Mouse (Mus musculus): ENCODE data around the gene Urah. TPM values are rescaled to one million over a fixed set of nuclear protein-coding genes. Genes with fewer than 3 reads are reported as not detected.

Gene Urah
- polyA plus RNA-seq (2015; fragmentation: Nextera tagmentation; extraction: Ambion mirVana), result 24.7 and 26.8 TPM in 2 replicates

- WGBS (ENCODE audit: insufficient replicate concordance), result 51% methylated on average over 20 of the region's 20 CpGs
- no peak within 1 kb of the TSS; the same call in 1 of the 2 replicates for H3K27ac ChIP-seq (replicated peaks)
- peak; percentile 46 for ATAC-seq (ENCODE audit: insufficient read depth)
Observed at GRCm38 (mm10) chr7:140834968-140835757, at the start of gene Urah. TSS of gene Urah (plus strand) at chr7:140835018.

GRCm38 (mm10) chr7:140787406-140788052, 47.3 kb upstream of the Urah start, which contains the start of gene Syce1:
TSS of gene Syce1 (minus strand) at chr7:140787852.
- 69% methylated on average over 33 of the region's 33 CpGs for WGBS (ENCODE audit: insufficient replicate concordance)
- no peaks in the 10 kb centered on the region for H3K27me3 ChIP-seq
- H3K9me3 ChIP-seq (replicated peaks), result no peaks in the 10 kb centered on the region
- H3K9ac ChIP-seq, result no peak within 1 kb of the TSS
- H3K4me1 ChIP-seq (replicated peaks), result no peaks in the 10 kb centered on the region
- H3K4me3 ChIP-seq (replicated peaks), result no peak within 1 kb of the TSS
- H3K36me3 ChIP-seq (replicated peaks), result no peaks in the 10 kb centered on the region
- no peak within 1 kb of the TSS for H3K4me2 ChIP-seq
- no peak within 1 kb of the TSS for H3K27ac ChIP-seq (replicated peaks)
- no peak for ATAC-seq (ENCODE audit: insufficient read depth)

More at GRCm38 (mm10) chr7:140834968-140835757, at the start of gene Urah:
- H3K4me2 ChIP-seq, result peak within 1 kb of the TSS; percentile 50
- peak within 1 kb of the TSS; percentile 24 for H3K4me3 ChIP-seq (replicated peaks)
- H3K9ac ChIP-seq, result no peak within 1 kb of the TSS
- H3K9me3 ChIP-seq (replicated peaks), result no peaks in the 10 kb centered on the region
- no peaks in the 10 kb centered on the region for H3K36me3 ChIP-seq (replicated peaks)
- H3K4me1 ChIP-seq (replicated peaks), result 0 out of 2 replicates have a peak, but pooled peaks cover 7% of the 10 kb centered on the region
- peaks cover 22% of the 10 kb centered on the region; the same call in 1 of the 2 replicates for H3K27me3 ChIP-seq

- WGBS (ENCODE audit: insufficient replicate concordance), result 68% methylated on average over 7 of the region's 7 CpGs
- no peaks in the 10 kb centered on the region for H3K4me1 ChIP-seq (replicated peaks)
- H3K27ac ChIP-seq (replicated peaks), result no peak overlapping the region
- no peak overlapping the region for H3K4me3 ChIP-seq (replicated peaks)
- H3K9me3 ChIP-seq (replicated peaks), result no peaks in the 10 kb centered on the region
- H3K36me3 ChIP-seq (replicated peaks), result no peaks in the 10 kb centered on the region
- no peak overlapping the region for H3K9ac ChIP-seq
- ATAC-seq (ENCODE audit: insufficient read depth), result no peak
- H3K4me2 ChIP-seq, result no peak overlapping the region
- no peaks in the 10 kb centered on the region for H3K27me3 ChIP-seq
Observed at GRCm38 (mm10) chr7:140788053-140788435, 46.8 kb upstream of the Urah start.

DNA sequence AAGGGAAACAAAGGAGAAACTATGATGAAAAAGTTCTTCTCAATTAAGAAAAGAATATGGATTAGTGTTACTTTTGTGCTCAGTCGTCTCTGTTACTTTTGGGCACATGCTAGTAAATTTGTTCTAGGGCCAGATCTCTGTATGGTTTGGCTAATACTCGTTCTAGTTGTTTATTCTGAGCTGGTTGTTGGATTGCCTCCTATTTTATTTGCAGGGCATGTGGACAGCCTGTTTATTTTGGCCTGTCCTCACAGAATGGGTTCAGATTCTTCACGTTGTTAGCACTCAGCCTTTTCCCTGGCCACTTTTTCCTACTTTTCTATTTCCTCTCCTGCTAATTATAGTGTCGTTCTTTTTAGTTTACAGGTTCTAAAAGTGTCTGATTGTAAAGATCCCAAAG, 41.3 kb upstream of the Urah start:
- H3K9me3 ChIP-seq (replicated peaks), result no peaks in the 10 kb centered on the region
- H3K4me3 ChIP-seq (replicated peaks), result no peak overlapping the region
- H3K36me3 ChIP-seq (replicated peaks), result no peaks in the 10 kb centered on the region
- WGBS (ENCODE audit: insufficient replicate concordance), result 44% methylated on average over 4 of the region's 4 CpGs
- H3K4me1 ChIP-seq (replicated peaks), result no peaks in the 10 kb centered on the region
- no peaks in the 10 kb centered on the region for H3K27me3 ChIP-seq
- no peak overlapping the region for H3K4me2 ChIP-seq
- no peak overlapping the region for H3K9ac ChIP-seq
- ATAC-seq (ENCODE audit: insufficient read depth), result no peak
- no peak overlapping the region for H3K27ac ChIP-seq (replicated peaks)

DNA sequence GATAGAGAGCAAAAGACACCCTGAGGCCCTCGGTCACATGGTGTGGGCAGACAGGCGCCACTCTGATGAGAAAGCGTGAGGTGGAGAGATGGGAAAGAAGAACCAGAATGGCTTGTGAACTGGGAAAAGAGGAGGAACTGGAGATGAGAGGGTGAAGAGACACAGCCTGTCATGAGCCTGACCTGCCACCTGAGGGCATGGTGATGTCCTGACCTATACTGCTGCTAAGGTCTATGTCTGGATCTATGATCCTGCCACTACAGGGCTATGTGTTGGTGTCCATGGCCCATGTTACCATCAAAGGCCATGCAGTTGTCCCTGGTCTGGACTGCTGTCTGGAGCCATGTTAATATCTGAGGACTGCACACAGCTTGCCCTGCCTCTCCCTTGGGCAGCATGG, 37.2 kb upstream of the Urah start:
- no peak overlapping the region for H3K9ac ChIP-seq
- no peaks in the 10 kb centered on the region for H3K4me1 ChIP-seq (replicated peaks)
- ATAC-seq (ENCODE audit: insufficient read depth), result no peak
- no peaks in the 10 kb centered on the region for H3K36me3 ChIP-seq (replicated peaks)
- no peak overlapping the region for H3K4me2 ChIP-seq
- no peaks in the 10 kb centered on the region for H3K27me3 ChIP-seq
- H3K9me3 ChIP-seq (replicated peaks), result no peaks in the 10 kb centered on the region
- H3K4me3 ChIP-seq (replicated peaks), result no peak overlapping the region
- no peak overlapping the region for H3K27ac ChIP-seq (replicated peaks)
- WGBS (ENCODE audit: insufficient replicate concordance), result 66% methylated on average over 3 of the region's 3 CpGs

DNA sequence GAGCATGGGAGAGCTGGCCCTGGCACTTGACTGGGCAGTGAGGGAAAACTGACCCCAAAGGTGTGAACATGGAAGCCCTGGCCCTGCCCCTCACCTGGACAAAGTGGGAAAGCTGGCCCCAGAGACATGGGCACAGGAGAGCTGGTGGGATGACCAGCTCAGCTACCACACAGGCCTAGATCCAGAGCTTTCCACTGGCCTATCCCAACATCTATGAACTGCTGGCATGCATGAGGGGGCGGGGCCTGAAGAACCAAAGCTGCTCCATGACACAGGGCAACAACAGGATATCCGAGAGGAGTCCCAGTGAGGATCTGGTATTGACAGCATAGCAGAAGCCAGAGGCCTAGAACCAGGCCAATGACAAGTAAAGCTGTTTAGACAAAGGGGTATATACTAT, 36.6 kb upstream of the Urah start:
- Histone ChIP-seq H3K9me3 (replicated peaks) (no peaks in the 10 kb centered on the region), H3K27ac (replicated peaks) (no peak overlapping the region), H3K4me2 (no peak overlapping the region), H3K4me3 (replicated peaks) (no peak overlapping the region), H3K9ac (no peak overlapping the region), H3K4me1 (replicated peaks) (no peaks in the 10 kb centered on the region), H3K36me3 (replicated peaks) (no peaks in the 10 kb centered on the region), H3K27me3 (no peaks in the 10 kb centered on the region)
- WGBS (ENCODE audit: insufficient replicate concordance), result 47% methylated on average over 2 of the region's 2 CpGs
- no peak for ATAC-seq (ENCODE audit: insufficient read depth)

DNA sequence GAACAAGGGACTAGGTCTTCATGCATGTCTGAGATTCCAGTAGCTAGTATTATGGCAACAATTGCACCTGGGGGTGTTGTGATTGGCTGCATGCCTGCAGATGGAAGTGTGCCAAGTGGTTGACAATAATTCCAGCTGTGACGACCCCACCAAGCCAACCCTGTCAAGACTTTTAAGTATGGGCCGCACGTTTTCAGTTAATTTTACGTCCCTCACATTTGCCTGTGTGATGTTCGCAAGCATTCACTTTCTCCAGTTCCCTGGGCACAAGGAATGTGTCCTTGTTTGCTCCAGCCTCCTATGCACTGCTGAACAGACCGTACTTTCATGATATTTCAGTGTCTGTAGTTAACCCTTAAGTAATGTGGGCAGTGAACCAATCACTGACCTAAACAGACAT, 32.2 kb upstream of the Urah start:
- Histone ChIP-seq H3K27me3 (no peaks in the 10 kb centered on the region), H3K27ac (replicated peaks) (no peak overlapping the region), H3K9me3 (replicated peaks) (no peaks in the 10 kb centered on the region), H3K4me1 (replicated peaks) (no peaks in the 10 kb centered on the region), H3K9ac (no peak overlapping the region), H3K4me3 (replicated peaks) (no peak overlapping the region), H3K4me2 (no peak overlapping the region), H3K36me3 (replicated peaks) (no peaks in the 10 kb centered on the region)
- 58% methylated on average over 6 of the region's 6 CpGs for WGBS (ENCODE audit: insufficient replicate concordance)
- ATAC-seq (ENCODE audit: insufficient read depth), result no peak

DNA sequence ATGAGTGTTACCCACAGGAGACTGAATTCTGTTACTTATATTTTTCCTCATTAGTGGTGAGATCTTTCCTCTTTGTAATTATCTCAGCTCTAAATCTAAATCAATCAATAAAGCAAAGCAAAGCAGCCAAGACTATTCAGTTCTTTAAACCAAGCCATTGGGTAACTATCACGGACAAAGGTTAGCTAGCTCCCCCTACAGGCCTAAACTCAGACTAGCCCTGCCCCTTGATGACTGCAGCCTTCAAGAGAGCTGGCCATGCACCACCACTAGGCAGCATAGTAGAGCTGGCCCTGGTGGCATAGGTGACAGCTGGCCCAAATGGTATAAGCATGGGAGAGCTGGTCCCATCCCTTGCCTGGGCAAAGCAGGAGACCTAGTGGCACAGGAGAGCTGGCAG, 29.1 kb upstream of the Urah start:
- Histone ChIP-seq H3K9ac (no peak overlapping the region), H3K4me1 (replicated peaks) (no peaks in the 10 kb centered on the region), H3K27ac (replicated peaks) (no peak overlapping the region), H3K27me3 (no peaks in the 10 kb centered on the region), H3K4me2 (no peak overlapping the region), H3K9me3 (replicated peaks) (no peaks in the 10 kb centered on the region), H3K36me3 (replicated peaks) (no peaks in the 10 kb centered on the region), H3K4me3 (replicated peaks) (no peak overlapping the region)
- 4% methylated on average over 1 of the region's 1 CpGs for WGBS (ENCODE audit: insufficient replicate concordance)
- ATAC-seq (ENCODE audit: insufficient read depth), result no peak

GRCm38 (mm10) chr7:140810496-140810895, 24.3 kb upstream of the Urah start:
- Histone ChIP-seq H3K36me3 (replicated peaks) (no peaks in the 10 kb centered on the region), H3K4me2 (no peak overlapping the region), H3K9me3 (replicated peaks) (no peaks in the 10 kb centered on the region), H3K4me1 (replicated peaks) (no peaks in the 10 kb centered on the region), H3K27ac (replicated peaks) (no peak overlapping the region), H3K4me3 (replicated peaks) (no peak overlapping the region), H3K9ac (no peak overlapping the region), H3K27me3 (no peaks in the 10 kb centered on the region)
- 69% methylated on average over 6 of the region's 6 CpGs for WGBS (ENCODE audit: insufficient replicate concordance)
- ATAC-seq (ENCODE audit: insufficient read depth), result no peak

DNA sequence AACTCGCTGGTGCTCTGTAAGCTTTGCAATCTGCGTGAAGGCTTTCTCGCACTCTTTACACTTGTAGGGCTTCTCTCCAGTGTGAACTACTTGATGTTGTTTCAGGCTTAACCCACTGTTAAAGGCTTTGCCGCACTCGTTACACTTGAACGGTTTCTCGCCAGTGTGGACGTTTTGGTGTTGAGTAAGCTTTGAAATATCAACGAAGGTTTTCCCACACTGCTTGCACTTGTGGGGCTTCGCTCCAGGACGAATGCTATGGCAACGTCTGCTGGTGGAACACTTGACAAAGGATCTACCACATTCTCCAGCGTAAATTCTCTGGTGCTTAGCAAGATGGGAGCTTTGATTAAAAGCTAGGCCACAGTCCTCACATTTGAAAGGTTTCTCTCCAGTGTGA, 23.1 kb upstream of the Urah start:
- Histone ChIP-seq H3K27ac (replicated peaks) (no peak overlapping the region), H3K9me3 (replicated peaks) (no peaks in the 10 kb centered on the region), H3K4me2 (no peak overlapping the region), H3K27me3 (no peaks in the 10 kb centered on the region), H3K4me1 (replicated peaks) (no peaks in the 10 kb centered on the region), H3K9ac (no peak overlapping the region), H3K4me3 (replicated peaks) (no peak overlapping the region), H3K36me3 (replicated peaks) (no peaks in the 10 kb centered on the region)
- 71% methylated on average over 13 of the region's 13 CpGs for WGBS (ENCODE audit: insufficient replicate concordance)
- ATAC-seq (ENCODE audit: insufficient read depth), result no peak

- Histone ChIP-seq H3K27me3 (no peaks in the 10 kb centered on the region), H3K4me2 (no peak overlapping the region), H3K9ac (no peak overlapping the region), H3K9me3 (replicated peaks) (no peaks in the 10 kb centered on the region), H3K4me1 (replicated peaks) (no peaks in the 10 kb centered on the region), H3K4me3 (replicated peaks) (no peak overlapping the region), H3K36me3 (replicated peaks) (no peaks in the 10 kb centered on the region), H3K27ac (replicated peaks) (no peak overlapping the region)
- no peak for ATAC-seq (ENCODE audit: insufficient read depth)
- WGBS (ENCODE audit: insufficient replicate concordance), result 75% methylated on average over 12 of the region's 12 CpGs
Observed at GRCm38 (mm10) chr7:140812850-140813249, 22.0 kb upstream of the Urah start.

Measured in liver, embryonic 15.5 days (tissue).